4 mouse cellular contexts compared by ENCODE assay signal in the genomic region with DNA sequence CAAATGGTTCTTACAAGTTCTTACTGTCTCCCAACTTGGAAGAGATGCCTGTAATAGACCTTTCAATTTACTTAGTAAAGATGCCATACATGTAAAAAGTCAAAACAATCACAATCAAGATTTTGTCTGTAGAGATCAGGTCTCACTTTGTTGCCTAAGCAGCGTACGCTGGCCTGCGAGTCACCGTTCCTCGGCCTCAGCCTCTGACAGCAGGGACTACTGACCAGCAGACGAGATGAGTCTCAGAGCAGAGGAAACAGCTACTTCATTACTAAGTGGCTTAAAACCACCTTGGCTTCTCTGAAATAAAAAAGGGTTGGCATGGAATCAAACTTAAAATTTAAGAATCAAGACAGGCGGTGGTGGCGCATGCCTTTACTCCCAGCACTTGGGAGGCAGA. TPM values are rescaled to one million over a fixed set of nuclear protein-coding genes. Genes with fewer than 3 reads are reported as not detected.
DNase-seq lines count a peak whose midpoint lies in the region; ATAC-seq lines count a peak whose summit lies in the region.
"Not testable (repeated sequence)": the region's sequence is repeated elsewhere in the genome, so short reads cannot be mapped to it uniquely, and the experiment has no call there.
"Had no signal": no experiment of that assay in that cellular context is flagged by ENCODE, and none has a peak within 500 bp of the region (broad histone marks: within the 10 kb centered on the region; RNA-seq: fewer than 3 reads in every experiment).

No protein-coding gene starts in this region.

- H3K27ac ChIP-seq in intestine, embryonic 14.5 days (ENCODE audit: low read depth), result not testable (repeated sequence)

- not testable (repeated sequence) for H3K4me3 ChIP-seq in intestine, embryonic 14.5 days (ENCODE audit: low read depth, low read length)

- peaks cover 35% of the 10 kb centered on the region for H3K36me3 ChIP-seq in intestine, embryonic 14.5 days (ENCODE audit: control insufficient read depth, insufficient read depth, low read length)

- 94% methylated on average over 8 of the region's 8 CpGs for WGBS in intestine, embryonic 14.5 days

- H3K9ac ChIP-seq in intestine, embryonic 14.5 days (ENCODE audit: low read length), result not testable (repeated sequence)

- not testable (repeated sequence) for ATAC-seq in intestine, embryonic 14.5 days (replicated peaks; ENCODE audit: low FRiP score, low TSS enrichment, low read depth)

- H3K4me2 ChIP-seq in intestine, embryonic 14.5 days (ENCODE audit: low read length), result not testable (repeated sequence)

- H3K27me3 ChIP-seq in intestine, embryonic 14.5 days (replicated peaks; ENCODE audit: control insufficient read depth, insufficient read depth, low read length), result not testable (repeated sequence)

- not testable (repeated sequence) for H3K4me1 ChIP-seq in intestine, embryonic 14.5 days (replicated peaks; ENCODE audit: control insufficient read depth, insufficient read depth, low read length)

- not testable (repeated sequence) for H3K9me3 ChIP-seq in intestine, embryonic 14.5 days (ENCODE audit: control insufficient read depth, low read length)

- DNase-seq in 416B (ENCODE audit: low read depth), result peak; percentile 56
- peak; percentile 54 for DNase-seq in heart, adult 11 months
- DNase-seq in intestine, embryonic 14.5 days (ENCODE audit: low spot score), result peak; percentile 33

RNA-seq across cellular contexts. Expression of a gene that starts 11.1 kb away (rescaled TPM):
- 53.1 and 64.1 TPM in 2 replicates for polyA plus RNA-seq in intestine, embryonic 14.5 days (2014; fragmentation: Nextera tagmentation; extraction: Ambion mirVana)

RNA-seq across cellular contexts. Expression of a gene that starts 11.2 kb away (rescaled TPM):
- 69.4 and 76.9 TPM in 2 replicates for polyA plus RNA-seq in intestine, embryonic 14.5 days (2014; fragmentation: Nextera tagmentation; extraction: Ambion mirVana)

RNA-seq across cellular contexts. Expression of a gene that starts 40.7 kb away (rescaled TPM):
- 2.6 TPM in 1 of 2 replicates, not detected in the other for polyA plus RNA-seq in intestine, embryonic 14.5 days (2014; fragmentation: Nextera tagmentation; extraction: Ambion mirVana)
- polyA plus RNA-seq: adrenal gland, adult 2 months had no signal
